Mouse (Mus musculus) G1E (cell line): ENCODE data around the gene Dync1h1. TPM values are rescaled to one million over a fixed set of nuclear protein-coding genes. Genes with fewer than 3 reads are reported as not detected.
"Not testable (repeated sequence)": the region's sequence is repeated elsewhere in the genome, so short reads cannot be mapped to it uniquely, and the experiment has no call there.

Experiments
- ATAC-seq: 2 replicates; pipeline ENCODE4 v1.8.0; 2016; ENCODE audit warnings: mild to moderate bottlenecking; ENCODE audit not compliant: insufficient number of reproducible peaks, poor library complexity, low FRiP score, severe bottlenecking; ENCODE audit errors: extremely low read depth
- DNase-seq: peaks from one replicate; pipeline ENCODE4 v3.0.0; 2012; ENCODE audit warnings: low spot score
- H3K27me3 ChIP-seq: 2 replicates; pipeline ENCODE4 v1.6.1; 2012; ENCODE audit warnings: mild to moderate bottlenecking, low read length, inconsistent platforms; ENCODE audit not compliant: insufficient read depth
- H3K36me3 ChIP-seq: replicated peaks from 2 replicates; pipeline ENCODE3; 2012; ENCODE audit warnings: mild to moderate bottlenecking, inconsistent platforms
- H3K4me1 ChIP-seq: 2 replicates; pipeline ENCODE4 v1.6.1; 2012; ENCODE audit warnings: low read depth, low read length, inconsistent platforms, mixed read lengths; ENCODE audit not compliant: insufficient read depth
- H3K4me3 ChIP-seq: 2 replicates; pipeline ENCODE4 v1.5.1; 2012; ENCODE audit warnings: low read depth, mild to moderate bottlenecking, inconsistent platforms, low read length, moderate library complexity, mixed read lengths
- H3K9me3 ChIP-seq: replicated peaks from 2 replicates; pipeline ENCODE4 v1.6.1; 2012; ENCODE audit warnings: inconsistent platforms
- CTCF ChIP-seq: IDR thresholded peaks from 2 replicates; pipeline ENCODE4 v1.5.1; 2012; ENCODE audit warnings: low read depth, low read length, inconsistent platforms, mixed read lengths
- GATA1 ChIP-seq: IDR thresholded peaks from 2 replicates; pipeline ENCODE4 v1.6.1; 2012; ENCODE audit warnings: borderline replicate concordance, low read length, inconsistent platforms, mixed read lengths
- GATA2 ChIP-seq: IDR thresholded peaks from 2 replicates; pipeline ENCODE4 v1.6.1; 2012; ENCODE audit warnings: low read depth, low read length, inconsistent platforms, borderline replicate concordance
- POLR2AphosphoS5 ChIP-seq: IDR thresholded peaks from 2 replicates; pipeline ENCODE4 v1.6.1; 2012; ENCODE audit warnings: low read depth, low read length, inconsistent platforms; ENCODE audit not compliant: insufficient replicate concordance
- TAL1 ChIP-seq: conservative IDR thresholded peaks from 2 replicates; pipeline ENCODE4 v1.6.1; 2012; ENCODE audit warnings: low read depth, low read length, inconsistent platforms, mixed read lengths
- polyA plus RNA-seq: library from polyadenylated mRNA; stranded (reverse); fragments of >175 nt; gene quantifications from 2 replicates; pipeline ENCODE4 v1.2.3, GENCODE M21; 2012
- total RNA-seq, 2 experiments: library from RNA; stranded (forward) in 1 of 2; stranded (reverse) in 1 of 2; fragments of 200-1000 nt in 1 of 2; fragments of >200 nt in 1 of 2; fragmentation: Nextera tagmentation in 1 of 2; gene quantifications; 2 replicates each; pipeline ENCODE4 v1.2.3; 2014 to 2017

Dync1h1 gene
- total and polyA plus RNA-seq, 3 experiments, result 112 to 344 (median 251) TPM

- Histone ChIP-seq H3K4me3 (peak overlapping the region; percentile 66; the same call in 1 of the 2 replicates), H3K4me1 (peaks cover 72% of the 10 kb centered on the region)
These were observed 96.8 kb downstream of the Dync1h1 start for GRCm38 (mm10) chr12:110698080-110698479.

DNA sequence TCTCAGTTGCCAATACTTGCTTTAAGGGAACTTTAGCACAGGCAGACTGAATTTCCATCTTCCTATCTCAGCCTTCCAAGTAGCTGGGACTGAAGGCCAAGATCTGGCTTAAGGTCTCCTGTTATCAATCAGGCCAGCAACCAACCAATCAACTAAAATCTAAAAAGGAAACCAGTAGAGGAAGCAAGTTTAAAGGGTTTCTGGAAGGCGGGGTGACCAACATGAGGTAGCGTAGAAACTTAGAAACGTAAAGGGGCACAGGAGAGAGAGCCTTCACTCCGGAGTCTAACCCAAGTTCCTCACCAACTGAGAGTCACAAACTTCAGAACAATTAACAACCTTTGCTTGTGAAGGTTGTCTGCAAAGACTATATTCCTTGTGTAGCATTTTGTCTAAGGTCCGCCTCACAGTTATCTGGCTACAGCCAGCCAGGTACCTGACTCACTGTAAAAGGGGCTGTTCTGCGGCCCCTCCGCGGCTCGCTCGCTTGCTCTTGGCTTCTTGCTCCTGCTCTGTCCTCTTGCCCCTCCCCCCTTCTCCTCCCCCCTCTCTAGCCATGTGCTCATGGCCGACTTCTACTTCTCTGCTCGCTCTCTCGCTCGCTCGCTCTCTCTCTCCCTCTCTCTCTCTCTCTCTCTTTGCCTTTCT is 97.4 kb downstream of the Dync1h1 start:
- Histone ChIP-seq H3K9me3 (no peaks in the 10 kb centered on the region), H3K27me3 (no peaks in the 10 kb centered on the region), H3K36me3 (peaks cover 19% of the 10 kb centered on the region), H3K4me3 (peak overlapping the region; percentile 66), H3K4me1 (peaks cover 75% of the 10 kb centered on the region)
- DNase-seq, result peak; percentile 54
- TF ChIP-seq POLR2AphosphoS5 (no peak), TAL1 (peak; percentile 31; the same call in 1 of the 2 replicates)
- peak; percentile 32 for ATAC-seq

More at GRCm38 (mm10) chr12:110698080-110698479, 96.8 kb downstream of the Dync1h1 start:
- Histone ChIP-seq H3K36me3 (peaks cover 22% of the 10 kb centered on the region), H3K9me3 (no peaks in the 10 kb centered on the region), H3K27me3 (no peaks in the 10 kb centered on the region)
- TF ChIP-seq POLR2AphosphoS5 (no peak), CTCF (no peak), GATA1 (no peak), GATA2 (no peak), TAL1 (no peak)
- ATAC-seq (no peak), DNase-seq (no peak)

- H3K9me3 ChIP-seq, result no peaks in the 10 kb centered on the region
- peak; percentile 0; the same call in 1 of the 2 replicates for ATAC-seq
- peaks cover 17% of the 10 kb centered on the region for H3K36me3 ChIP-seq
- H3K27me3 ChIP-seq, result no peaks in the 10 kb centered on the region
- TF ChIP-seq CTCF, result no peak
- TF ChIP-seq TAL1, result no peak
- no peak for TF ChIP-seq GATA2
- TF ChIP-seq GATA1, result no peak
- TF ChIP-seq POLR2AphosphoS5, result no peak
- H3K4me1 ChIP-seq, result peaks cover 76% of the 10 kb centered on the region
- H3K4me3 ChIP-seq, result peak overlapping the region; percentile 66; the same call in 1 of the 2 replicates
- no peak for DNase-seq
These were observed 97.9 kb downstream of the Dync1h1 start for GRCm38 (mm10) chr12:110699171-110699547.

DNA sequence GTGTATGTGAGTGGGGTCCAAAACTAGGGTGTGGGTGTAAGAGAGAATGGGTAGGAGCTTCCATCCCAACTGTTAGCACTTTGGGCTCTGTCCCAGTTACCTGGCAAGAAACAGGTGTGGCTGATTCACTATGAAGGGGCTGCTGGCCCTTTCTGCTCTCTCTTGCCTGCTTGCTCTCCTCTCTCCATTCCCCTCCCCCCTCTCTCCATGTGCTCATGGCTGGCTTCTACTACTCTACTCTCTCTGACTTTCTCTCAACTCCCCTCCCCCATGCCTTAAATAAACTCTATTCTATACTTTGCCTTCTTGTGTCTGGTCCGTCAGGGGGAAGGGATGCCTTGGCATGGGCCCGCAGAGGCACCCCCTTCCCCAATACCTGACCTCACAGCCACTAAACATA is 99.5 kb downstream of the Dync1h1 start:
- Histone ChIP-seq H3K36me3 (peaks cover 3% of the 10 kb centered on the region), H3K9me3 (no peaks in the 10 kb centered on the region), H3K4me1 (peaks cover 78% of the 10 kb centered on the region), H3K4me3 (peak overlapping the region; percentile 60; the same call in 1 of the 2 replicates), H3K27me3 (peaks cover 8% of the 10 kb centered on the region)
- ATAC-seq, result no peak
- DNase-seq, result no peak
- TF ChIP-seq TAL1 (no peak), POLR2AphosphoS5 (no peak), CTCF (no peak), GATA2 (no peak), GATA1 (no peak)

DNA sequence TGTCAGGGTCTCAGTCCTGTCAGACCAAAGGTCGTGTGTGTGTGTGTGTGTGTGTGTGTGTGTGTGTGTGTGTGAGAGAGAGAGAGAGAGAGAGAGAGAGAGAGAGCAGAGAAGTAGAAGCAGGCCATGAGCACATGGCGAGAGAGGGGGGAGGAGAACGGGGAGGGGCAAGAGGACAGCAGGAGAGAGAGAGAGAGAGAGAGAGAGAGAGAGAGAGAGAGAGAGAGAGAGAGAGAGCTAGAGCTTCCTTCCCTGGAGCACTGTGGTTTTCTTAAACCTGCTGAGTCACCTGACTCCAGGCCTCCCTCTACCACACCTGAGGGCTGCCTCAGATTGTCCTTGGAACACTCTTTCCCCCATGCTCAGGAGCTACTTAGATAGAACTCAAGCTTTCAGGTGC is 100.1 kb downstream of the Dync1h1 start:
- Histone ChIP-seq H3K4me1 (peaks cover 82% of the 10 kb centered on the region), H3K4me3 (peak overlapping the region; percentile 60; the same call in 1 of the 2 replicates)
- H3K27me3 ChIP-seq, H3K36me3 ChIP-seq, H3K9me3 ChIP-seq: not testable (repeated sequence)
- peak; percentile 24; the same call in 1 of the 2 replicates for ATAC-seq
- DNase-seq, result peak; percentile 44

GRCm38 (mm10) chr12:110702556-110702955 is 101.3 kb downstream of the Dync1h1 start, which contains the start of gene Hsp90aa1:
Hsp90aa1 (minus strand) TSS chr12:110702728.
- H3K9me3 ChIP-seq, result no peaks in the 10 kb centered on the region
- peak within 1 kb of the TSS; percentile 42; the same call in 1 of the 2 replicates for H3K4me3 ChIP-seq
- TF ChIP-seq GATA2, result no peak
- TF ChIP-seq GATA1, result no peak
- TF ChIP-seq TAL1, result no peak
- TF ChIP-seq CTCF, result no peak
- no peak for TF ChIP-seq POLR2AphosphoS5
- DNase-seq (no peak), ATAC-seq (no peak)
- peaks cover 9% of the 10 kb centered on the region for H3K27me3 ChIP-seq
- no peaks in the 10 kb centered on the region for H3K36me3 ChIP-seq
- H3K4me1 ChIP-seq, result peaks cover 85% of the 10 kb centered on the region
